Mouse (Mus musculus): ENCODE data around the gene Disp2.

DNA sequence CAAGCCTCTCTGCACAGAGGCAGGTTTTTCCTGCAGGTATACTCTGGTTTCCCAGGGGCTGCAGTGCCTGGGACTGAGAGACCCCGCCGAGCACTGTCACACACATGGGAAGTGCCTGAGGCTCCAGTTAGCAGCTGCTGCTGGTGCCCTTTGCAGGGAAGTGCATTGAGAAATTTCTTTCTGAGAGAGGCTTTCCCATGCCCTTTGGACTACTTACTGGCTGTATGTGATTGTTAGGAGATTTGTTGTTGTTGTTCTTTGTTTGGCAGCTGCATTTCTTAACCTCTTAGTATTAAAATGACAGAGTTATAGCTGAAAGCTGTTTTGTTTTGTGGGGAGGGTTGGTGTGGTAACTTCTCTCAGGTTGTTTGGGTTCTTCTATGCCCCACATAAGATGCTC, 31.3 kb downstream of the Disp2 start:
- no peak for TF ChIP-seq CTCF (IDR thresholded peaks at IDR 0.05; ENCODE audit: low read depth, low read length)
- TF ChIP-seq GATA1 (IDR thresholded peaks at IDR 0.05; ENCODE audit: borderline replicate concordance, low read length) = no peak
- TF ChIP-seq TAL1 (conservative IDR thresholded peaks at IDR 0.05; ENCODE audit: low read depth, low read length) = no peak
- no peak for TF ChIP-seq GATA2 (IDR thresholded peaks at IDR 0.05; ENCODE audit: borderline replicate concordance, low read depth, low read length)

Measured in G1E (cell line).